Mouse (Mus musculus): Measurements from ENCODE around the gene Ankrd17.

Gene Ankrd17

GRCm38 (mm10) chr5:90178116-90178515, 188.3 kb downstream of the Ankrd17 start:
- CTCF ChIA-PET, result no interaction called here
- POLR2A ChIA-PET, result no interaction called here

Measured in embryonic stem cell, embryonic (primary cell).